Mouse (Mus musculus) adrenal gland, postnatal 0 days (tissue): ENCODE results near the gene Cep295. TPM values are rescaled to one million over a fixed set of nuclear protein-coding genes. Genes with fewer than 3 reads are reported as not detected.

Experiments
- microRNA-seq: library from miRNA; unstranded; fragments of <30 nt; microRNA quantifications from one replicate; pipeline ENCODE4, GENCODE M21; 2016; ENCODE audit warnings: borderline replicate concordance; ENCODE audit not compliant: insufficient number of aligned reads
- polyA plus RNA-seq: library from polyadenylated mRNA; unstranded; fragments of >200 nt; fragmentation: Nextera tagmentation; extraction: Ambion mirVana; gene quantifications from 2 replicates; pipeline ENCODE4 v1.2.1, GENCODE M21; 2015

Gene Cep295
- polyA plus RNA-seq, result 4.5 and 7.8 TPM in 2 replicates

DNA sequence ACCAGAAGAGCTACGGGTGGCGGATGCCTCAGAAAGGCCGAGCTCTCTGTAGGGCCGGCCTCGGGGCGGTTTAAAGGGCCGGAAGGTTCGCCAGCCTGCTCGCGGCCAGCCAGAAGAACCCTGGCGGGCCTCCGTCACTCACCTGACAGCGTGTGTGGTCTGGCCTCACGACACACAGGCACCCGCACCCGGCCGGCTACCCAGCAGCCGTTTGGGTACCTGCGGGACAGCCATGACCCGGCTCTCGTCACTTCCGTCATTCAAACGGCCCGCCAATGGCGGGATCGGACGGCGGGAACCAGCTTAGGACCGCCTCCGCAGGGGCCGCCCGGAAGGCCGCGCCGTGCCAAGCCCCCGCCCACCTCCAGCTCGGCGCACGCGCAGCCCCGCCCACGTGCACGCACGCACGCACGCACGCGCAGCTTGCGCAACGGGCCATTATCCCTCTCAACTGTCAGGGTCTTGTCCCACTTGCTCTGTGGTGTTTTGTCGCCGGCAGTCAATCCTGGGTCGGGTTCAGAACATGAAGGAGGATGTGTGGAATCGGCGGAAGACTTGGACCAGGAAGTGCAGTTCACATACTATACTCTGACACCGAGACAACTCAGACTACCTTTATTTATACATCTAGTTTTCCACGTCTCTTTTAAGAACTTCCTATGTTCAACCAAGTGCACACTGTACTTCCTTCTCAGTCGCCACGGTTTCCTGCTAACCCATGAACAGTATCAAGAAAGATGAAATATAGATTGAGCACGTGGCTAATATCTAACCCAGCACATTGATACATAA is at the start of gene Cep295:
Gene Cep295, minus strand, starts transcription at position 305 of the 792 bp plus-strand sequence.

DNA sequence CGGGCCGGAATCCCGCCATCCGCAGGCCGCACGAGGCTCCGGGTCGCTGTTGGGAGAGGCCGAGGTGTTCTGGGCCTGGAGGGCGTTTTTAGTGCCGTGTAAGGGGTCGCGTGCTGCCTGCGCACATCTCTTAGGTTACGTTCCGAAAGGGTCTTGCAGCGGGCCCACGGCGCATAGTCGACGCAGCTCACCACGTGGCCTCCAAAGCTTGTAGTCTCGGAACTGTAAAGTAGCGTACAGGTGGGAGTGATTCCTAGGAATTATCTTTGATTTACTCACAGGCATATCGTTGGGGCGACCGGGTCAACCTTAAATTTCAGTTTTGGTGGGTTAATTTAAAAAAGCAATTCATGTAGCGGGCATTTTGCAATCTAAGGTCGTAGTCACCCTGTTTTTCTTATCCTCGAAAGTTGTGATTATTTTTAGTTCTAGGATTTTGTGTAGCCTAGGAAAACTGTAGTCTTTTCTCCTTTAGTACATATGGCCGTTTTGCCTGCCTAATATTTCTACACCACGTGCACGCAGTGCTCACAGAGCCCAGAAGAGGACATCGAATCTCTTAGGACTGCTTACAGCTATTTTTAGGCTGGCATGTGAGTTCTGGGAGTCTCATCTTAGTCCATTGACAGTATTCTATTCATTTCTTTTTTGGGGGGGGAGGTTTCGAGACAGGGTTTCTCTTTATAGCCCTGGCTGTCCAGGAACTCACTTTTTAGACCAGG is 51.0 kb downstream of the Cep295 start, which contains the start of gene 4931406C07Rik:
Gene 4931406C07Rik, minus strand, starts transcription at position 51 of the 722 bp plus-strand sequence.

DNA sequence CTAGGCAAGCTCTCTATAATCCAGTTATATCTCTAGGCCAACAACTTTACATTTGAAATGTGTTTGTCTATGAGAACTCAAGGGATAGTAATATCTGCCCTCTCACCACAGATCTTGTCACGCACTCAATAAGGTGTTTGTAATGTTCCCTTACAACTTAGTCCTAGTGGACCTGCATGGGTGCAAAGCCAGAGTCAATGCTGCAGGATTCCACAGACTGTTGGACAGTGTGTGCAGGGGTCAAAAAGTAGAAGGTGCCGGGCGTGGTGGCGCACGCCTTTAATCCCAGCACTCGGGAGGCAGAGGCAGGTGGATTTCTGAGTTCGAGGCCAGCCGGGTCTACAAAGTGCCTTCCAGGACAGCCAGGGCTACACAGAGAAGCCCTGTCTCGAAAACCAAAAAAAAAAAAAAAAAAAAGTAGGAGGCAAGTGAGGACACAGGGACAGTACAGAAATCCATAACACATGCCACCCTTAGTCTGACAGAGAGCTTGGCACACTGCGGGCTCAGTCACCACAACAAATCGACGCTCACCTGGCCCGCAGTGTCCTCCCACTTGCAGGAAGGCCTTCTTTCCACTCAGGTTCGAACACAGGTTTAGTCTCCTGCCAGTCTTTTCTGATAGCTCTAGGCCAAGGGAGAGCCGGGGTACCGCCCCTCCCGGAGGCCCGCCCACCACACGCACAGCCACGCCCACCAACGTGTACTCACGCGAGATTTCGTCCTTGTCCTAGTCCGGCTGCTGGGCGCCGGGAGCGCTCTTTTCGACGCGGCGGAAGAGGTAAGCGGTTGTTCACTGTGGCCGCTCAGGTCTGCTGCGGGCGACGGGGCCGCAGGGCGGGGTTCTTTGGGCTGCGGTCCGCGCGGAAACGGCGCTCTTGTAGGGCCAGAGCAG is 51.8 kb downstream of the Cep295 start, which contains the start of gene Taf1d:
Gene Taf1d, plus strand, starts transcription at position 712 of the 895 bp plus-strand sequence.

DNA sequence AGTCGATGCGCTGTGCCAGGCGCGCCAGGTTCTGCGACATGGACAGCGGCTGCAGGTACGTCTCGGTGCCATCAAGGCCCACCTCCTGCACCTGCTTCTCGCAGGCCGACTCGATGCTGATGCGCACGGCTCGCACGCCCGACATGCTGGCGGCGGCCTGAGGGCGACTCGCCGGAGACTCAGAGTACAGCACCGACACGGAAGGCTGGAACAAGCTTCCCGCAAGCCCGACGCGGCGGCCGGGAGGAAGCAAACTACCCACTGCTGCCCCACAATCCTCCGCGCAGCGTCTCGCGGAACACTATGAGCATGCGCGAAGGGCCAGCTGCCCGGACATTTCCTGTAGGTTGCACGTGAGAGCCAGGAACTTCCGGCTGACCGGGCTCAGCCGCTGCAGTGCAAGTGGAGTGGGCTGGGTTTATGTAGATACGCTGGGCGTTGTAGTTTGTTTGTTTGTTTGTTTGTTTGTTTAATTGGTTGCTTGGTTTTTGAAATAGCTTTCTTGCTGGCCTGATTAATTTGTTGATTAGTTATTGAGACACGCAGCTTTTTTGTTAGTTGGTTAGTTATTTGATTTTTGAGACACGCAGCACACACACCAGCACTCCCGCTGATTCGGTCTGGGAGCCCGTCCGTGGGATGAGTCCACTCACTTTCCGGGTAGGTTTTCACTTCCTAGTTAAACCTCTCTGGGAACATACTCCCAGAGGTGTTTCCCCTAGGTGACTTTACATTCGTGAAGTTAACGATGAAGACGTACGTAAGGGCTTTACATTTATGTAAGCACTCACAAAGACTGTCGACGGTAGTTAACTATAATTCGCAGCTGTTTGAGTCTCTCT is 77.7 kb downstream of the Cep295 start, which contains the start of gene Med17:
Gene Med17, minus strand, starts transcription at position 283 of the 842 bp plus-strand sequence.

Small RNAs within 50 kb of the gene (microRNA-seq; reads per million reads assigned to microRNA genes)
- not detected for gene Gm49349
- gene mmu-mir-7650, result not detected

Other genes with a start within 250 kb of the Cep295 start
- gene Hephl1, start 245.7 kb downstream of the Cep295 start, polyA plus RNA-seq, result 0.04 TPM in 1 of 2 replicates, not detected in the other
- gene Vstm5, start 118.7 kb downstream of the Cep295 start, polyA plus RNA-seq, result 1.9 and 2.4 TPM in 2 replicates
- gene Med17, start 77.9 kb downstream of the Cep295 start, polyA plus RNA-seq, result 25.0 and 34.3 TPM in 2 replicates
- 62.6 and 83.9 TPM in 2 replicates for gene Taf1d, start 51.6 kb downstream of the Cep295 start, polyA plus RNA-seq
- 11.6 and 15.4 TPM in 2 replicates for gene 4931406C07Rik, start 51.3 kb downstream of the Cep295 start, polyA plus RNA-seq
- gene Smco4, start 135.6 kb upstream of the Cep295 start, polyA plus RNA-seq, result 1.4 and 2.7 TPM in 2 replicates